Mouse (Mus musculus) ES-E14 (cell line): ENCODE measurements around the gene Top3a. TPM values are rescaled to one million over a fixed set of nuclear protein-coding genes. Genes with fewer than 3 reads are reported as not detected.

Experiments
- DNase-seq: peaks from one replicate; pipeline ENCODE4 v3.0.0-alpha.2; 2013; ENCODE audit warnings: low read depth, low spot score
- H3K27ac ChIP-seq: 2 replicates; pipeline ENCODE4 v1.5.1; 2012; ENCODE audit warnings: low read depth, mild to moderate bottlenecking, low read length, moderate library complexity, mixed read lengths; ENCODE audit not compliant: poor library complexity, insufficient read depth, severe bottlenecking
- H3K36me3 ChIP-seq: 2 replicates; pipeline ENCODE4 v1.6.1; 2012; ENCODE audit warnings: mild to moderate bottlenecking, low read length, moderate library complexity, mixed read lengths; ENCODE audit not compliant: control insufficient read depth, poor library complexity, insufficient read depth, severe bottlenecking
- H3K4me1 ChIP-seq, 2 experiments: fragments of 150-350 bp in 1 of 2; sonication (generic) in 1 of 2; 2 replicates each; pipeline ENCODE4 v1.6.1; 2012; ENCODE audit warnings: low read length in 2 of 2, mild to moderate bottlenecking in 1 of 2, mixed read lengths in 1 of 2; ENCODE audit not compliant: control insufficient read depth in 2 of 2, insufficient read depth in 2 of 2, poor library complexity in 1 of 2
- H3K4me3 ChIP-seq, 2 experiments: fragments of 150-350 bp in 1 of 2; sonication (generic) in 1 of 2; 2 replicates each; pipeline ENCODE4 v1.5.1; 2012; ENCODE audit warnings: low read length in 2 of 2, low read depth in 1 of 2, mild to moderate bottlenecking in 1 of 2, mixed read lengths in 1 of 2; ENCODE audit not compliant: insufficient read depth in 1 of 2, poor library complexity in 1 of 2, severe bottlenecking in 1 of 2
- H3K9ac ChIP-seq: 2 replicates; pipeline ENCODE4 v1.6.1; 2012; ENCODE audit warnings: low read depth, mild to moderate bottlenecking, low read length, mixed read lengths; ENCODE audit not compliant: poor library complexity, insufficient read depth, severe bottlenecking
- H3K9me3 ChIP-seq: fragments of 150-350 bp; sonication (generic); 2 replicates; pipeline ENCODE4 v1.6.1; 2012; ENCODE audit warnings: low read depth, mild to moderate bottlenecking, low read length; ENCODE audit not compliant: control insufficient read depth, insufficient read depth
- CHD2 ChIP-seq: IDR thresholded peaks from 2 replicates; pipeline ENCODE4 v1.6.1; 2014; ENCODE audit warnings: mild to moderate bottlenecking, low read depth, low read length, inconsistent platforms
- HCFC1 ChIP-seq: IDR thresholded peaks from 2 replicates; pipeline ENCODE4 v1.6.1; 2012; ENCODE audit warnings: low read length, inconsistent platforms, borderline replicate concordance; ENCODE audit not compliant: insufficient read depth
- MAFK ChIP-seq: IDR thresholded peaks from 2 replicates; pipeline ENCODE4 v1.6.1; 2014; ENCODE audit warnings: mild to moderate bottlenecking, low read depth, low read length, inconsistent platforms; ENCODE audit not compliant: insufficient read depth
- ZC3H11A ChIP-seq: IDR thresholded peaks from 2 replicates; pipeline ENCODE4 v1.6.1; 2012; ENCODE audit warnings: low read depth, mild to moderate bottlenecking, inconsistent platforms, low read length, borderline replicate concordance
- ZNF384 ChIP-seq: IDR thresholded peaks from 2 replicates; pipeline ENCODE4 v1.6.1; 2012; ENCODE audit warnings: low read depth, low read length, inconsistent platforms
- in situ Hi-C, 2 experiments: fragments of 600-800 bp; cut with MboI; formaldehyde crosslinking; loops; one replicate each; pipeline ENCODE4 v1.15.1; 2025; ENCODE audit warnings: low sequenced_read_pairs in 2 of 2, inconsistent platforms in 1 of 2; ENCODE audit not compliant: unreplicated experiment in 2 of 2
- total RNA-seq: library from RNA; depleted of rRNA; stranded (reverse); fragments of 300-350 nt; gene quantifications from 2 replicates; pipeline ENCODE4 v1.2.3, GENCODE M21; 2012

Top3a gene
- total RNA-seq, 1 experiment: 20.0 TPM

- in situ Hi-C loops: no loop called here
- Histone ChIP-seq H3K36me3 (peaks cover 10% of the 10 kb centered on the region), H3K4me3 (no peak overlapping the region), H3K9ac (no peak overlapping the region), H3K27ac (no peak overlapping the region), H3K4me1 (peaks cover 2 to 6% of the 10 kb centered on the region in 2 experiments; a peak in 3 of 4 replicates), H3K9me3 (no peaks in the 10 kb centered on the region)
- DNase-seq: no peak
- TF ChIP-seq HCFC1 (no peak), ZNF384 (no peak)
Measured at GRCm38 (mm10) chr11:60737450-60737849, 39.7 kb downstream of the Top3a start.

- Histone ChIP-seq H3K27ac (no peak overlapping the region), H3K36me3 (0 out of 2 replicates have a peak, but pooled peaks cover 3% of the 10 kb centered on the region), H3K9me3 (no peaks in the 10 kb centered on the region), H3K4me3 (no peak overlapping the region), H3K9ac (no peak overlapping the region), H3K4me1 (peaks cover 2 to 6% of the 10 kb centered on the region in 2 experiments; a peak in 3 of 4 replicates)
- in situ Hi-C loops: no loop called here
- TF ChIP-seq ZC3H11A (no peak), CHD2 (no peak), HCFC1 (no peak), MAFK (no peak), ZNF384 (no peak)
- DNase-seq: no peak
Measured at GRCm38 (mm10) chr11:60736491-60736890, 40.7 kb downstream of the Top3a start.

- Histone ChIP-seq H3K4me1 (peaks cover 2 to 7% of the 10 kb centered on the region in 2 experiments; a peak in 3 of 4 replicates), H3K9ac (no peak overlapping the region), H3K9me3 (no peaks in the 10 kb centered on the region), H3K36me3 (peaks cover 3% of the 10 kb centered on the region; the same call in 1 of the 2 replicates), H3K4me3 (no peak overlapping the region), H3K27ac (no peak overlapping the region)
- TF ChIP-seq ZNF384 (no peak), MAFK (no peak), CHD2 (no peak)
- no peak for DNase-seq
- in situ Hi-C loops: no loop called here
Measured at GRCm38 (mm10) chr11:60735191-60735590, 42.0 kb downstream of the Top3a start.

DNA sequence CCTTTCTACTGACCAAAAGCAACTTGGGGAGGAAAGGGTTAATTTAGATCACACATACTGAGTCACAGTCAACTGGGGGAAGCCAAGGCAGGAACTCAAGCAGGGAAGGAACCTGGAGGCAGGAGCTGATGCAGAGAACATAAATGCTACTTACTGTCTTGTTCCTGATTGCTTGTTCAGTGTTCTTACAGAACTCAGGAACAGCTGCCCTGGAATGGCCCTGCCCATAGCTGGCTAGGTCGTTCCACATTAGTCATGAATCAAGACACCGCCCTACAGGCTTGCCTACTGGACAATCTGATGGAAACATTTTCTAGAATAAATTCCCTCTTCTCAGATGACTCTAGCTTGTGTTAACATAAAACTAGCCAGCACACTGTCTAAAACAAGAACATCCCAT, 43.0 kb downstream of the Top3a start:
- no peak overlapping the region for H3K27ac ChIP-seq
- DNase-seq: no peak
- H3K36me3 ChIP-seq: peaks cover 3% of the 10 kb centered on the region; the same call in 1 of the 2 replicates

DNA sequence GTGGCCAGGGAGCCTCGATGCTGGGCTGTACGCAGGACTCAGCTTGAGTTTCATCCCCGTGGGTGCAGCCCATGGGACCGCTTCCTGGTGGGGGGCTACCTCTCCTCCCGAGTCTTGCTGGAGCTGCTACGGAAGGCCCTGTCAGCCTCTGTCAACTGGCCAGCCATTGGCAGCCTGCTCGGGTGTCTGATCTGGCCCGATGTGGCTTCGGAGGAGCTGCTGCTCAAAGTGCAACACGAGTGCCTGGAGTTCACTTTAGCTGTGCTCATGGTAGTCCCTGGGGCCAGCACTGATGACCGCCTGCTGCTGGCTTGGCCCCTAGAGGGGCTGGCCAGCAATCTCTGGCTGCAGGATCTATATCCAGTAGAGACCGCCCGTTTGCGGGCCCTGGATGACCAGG, 45.9 kb downstream of the Top3a start:
- Histone ChIP-seq H3K4me1 (peaks cover 3 to 15% of the 10 kb centered on the region in 2 experiments; a peak in 1 of 4 replicates), H3K27ac (no peak overlapping the region), H3K4me3 (peak overlapping the region; percentile 52 to 54; a peak in 3 of 4 replicates), H3K9ac (no peak overlapping the region), H3K36me3 (peaks cover 3% of the 10 kb centered on the region; the same call in 1 of the 2 replicates), H3K9me3 (no peaks in the 10 kb centered on the region)
- in situ Hi-C loops: no loop called here
- no peak for DNase-seq
- TF ChIP-seq ZC3H11A (no peak), ZNF384 (no peak), MAFK (no peak), CHD2 (no peak), HCFC1 (no peak)

More for the DNA sequence above, 43.0 kb downstream of the Top3a start:
- in situ Hi-C loops: no loop called here
- Histone ChIP-seq H3K9me3 (no peaks in the 10 kb centered on the region), H3K9ac (no peak overlapping the region), H3K4me3 (no peak overlapping the region), H3K4me1 (peaks cover 0 to 4% of the 10 kb centered on the region in 2 experiments; a peak in 2 of 4 replicates)
- no peak for TF ChIP-seq MAFK
- TF ChIP-seq CHD2: no peak
- TF ChIP-seq ZC3H11A: no peak
- no peak for TF ChIP-seq HCFC1
